Mouse (Mus musculus) heart, embryonic 10.5 days (tissue): ENCODE measurements around the gene Gins2. TPM values are rescaled to one million over a fixed set of nuclear protein-coding genes. Genes with fewer than 3 reads are reported as not detected.

Source experiments
- DNase-seq: peaks from one replicate; pipeline ENCODE4 v3.0.0-alpha.2; 2017; ENCODE audit warnings: low spot score
- H3K27ac ChIP-seq: fragments of 300-500 bp; sonication (generic); 2 replicates; pipeline ENCODE4 v1.5.1; 2016; ENCODE audit warnings: mild to moderate bottlenecking
- H3K27me3 ChIP-seq: fragments of 300-500 bp; sonication (generic); 2 replicates; pipeline ENCODE4 v1.6.1; 2016; ENCODE audit warnings: mild to moderate bottlenecking; ENCODE audit not compliant: poor library complexity, insufficient read depth, severe bottlenecking
- H3K36me3 ChIP-seq: fragments of 300-500 bp; sonication (generic); 2 replicates; pipeline ENCODE4 v1.6.1; 2016; ENCODE audit warnings: mild to moderate bottlenecking, moderate library complexity
- H3K4me1 ChIP-seq: fragments of 300-500 bp; sonication (generic); 2 replicates; pipeline ENCODE4 v1.6.1; 2016; ENCODE audit warnings: mild to moderate bottlenecking
- H3K4me3 ChIP-seq: fragments of 300-500 bp; sonication (generic); 2 replicates; pipeline ENCODE4 v1.5.1; 2016; ENCODE audit warnings: mild to moderate bottlenecking, moderate library complexity
- H3K9me3 ChIP-seq: fragments of 300-500 bp; sonication (generic); 2 replicates; pipeline ENCODE4 v1.6.1; 2016; ENCODE audit warnings: mild to moderate bottlenecking, moderate library complexity
- WGBS: fragments of 180-500 bp; shearing (Covaris S2); methylation state at CpG from one replicate; pipeline ENCODE4 v1.1.7; 2016; 5-methylcytosine and 5-hydroxymethylcytosine counted together
- polyA plus RNA-seq: library from polyadenylated mRNA; unstranded; fragments of >200 nt; fragmentation: Nextera tagmentation; extraction: Ambion mirVana; gene quantifications from 2 replicates; pipeline ENCODE4 v1.2.1, GENCODE M21; 2016

The Gins2 gene
- polyA plus RNA-seq, 1 experiment from 2014 or later = 125 TPM

- DNase-seq = no peak
- peak overlapping the region; percentile 86 for H3K27ac ChIP-seq
- peaks cover 100% of the 10 kb centered on the region for H3K4me1 ChIP-seq
- no peaks in the 10 kb centered on the region for H3K9me3 ChIP-seq
- H3K27me3 ChIP-seq = no peaks in the 10 kb centered on the region
- H3K4me3 ChIP-seq = no peak overlapping the region
- peaks cover 20% of the 10 kb centered on the region for H3K36me3 ChIP-seq
- 51% methylated on average over 11 of the region's 11 CpGs for WGBS
These were observed 29.4 kb downstream of the Gins2 start for GRCm38 (mm10) chr8:120559654-120560053.

- DNase-seq = no peak
- H3K9me3 ChIP-seq = no peaks in the 10 kb centered on the region
- 64% methylated on average over 4 of the region's 4 CpGs for WGBS
- H3K4me1 ChIP-seq = peaks cover 100% of the 10 kb centered on the region
- peak overlapping the region; percentile 86; the same call in 1 of the 2 replicates for H3K27ac ChIP-seq
- H3K4me3 ChIP-seq = no peak overlapping the region
- peaks cover 35% of the 10 kb centered on the region for H3K36me3 ChIP-seq
- H3K27me3 ChIP-seq = no peaks in the 10 kb centered on the region
These were observed 30.9 kb downstream of the Gins2 start for GRCm38 (mm10) chr8:120558162-120558561.

- Histone ChIP-seq H3K27me3 (no peaks in the 10 kb centered on the region), H3K9me3 (no peaks in the 10 kb centered on the region), H3K4me3 (0 out of 2 replicates have a peak overlapping the region, but pooled peaks have one; percentile 19), H3K4me1 (peaks cover 100% of the 10 kb centered on the region), H3K27ac (peak overlapping the region; percentile 86), H3K36me3 (peaks cover 36% of the 10 kb centered on the region)
- WGBS = 56% methylated on average over 15 of the region's 15 CpGs
- no peak for DNase-seq
These were observed 31.7 kb downstream of the Gins2 start for GRCm38 (mm10) chr8:120557170-120557965.

GRCm38 (mm10) chr8:120556198-120556892, 32.8 kb downstream of the Gins2 start:
- Histone ChIP-seq H3K36me3 (peaks cover 36% of the 10 kb centered on the region), H3K27me3 (no peaks in the 10 kb centered on the region), H3K4me1 (peaks cover 100% of the 10 kb centered on the region), H3K4me3 (peak overlapping the region; percentile 42), H3K27ac (peak overlapping the region; percentile 86), H3K9me3 (no peaks in the 10 kb centered on the region)
- WGBS = 35% methylated on average over 20 of the region's 20 CpGs
- DNase-seq = no peak

GRCm38 (mm10) chr8:120554466-120555039, 34.6 kb downstream of the Gins2 start:
- peak overlapping the region; percentile 20; the same call in 1 of the 2 replicates for H3K4me3 ChIP-seq
- no peaks in the 10 kb centered on the region for H3K27me3 ChIP-seq
- 89% methylated on average over 18 of the region's 18 CpGs for WGBS
- DNase-seq = no peak
- H3K36me3 ChIP-seq = peaks cover 33% of the 10 kb centered on the region
- H3K27ac ChIP-seq = peak overlapping the region; percentile 86; the same call in 1 of the 2 replicates
- no peaks in the 10 kb centered on the region for H3K9me3 ChIP-seq
- peaks cover 100% of the 10 kb centered on the region for H3K4me1 ChIP-seq

GRCm38 (mm10) chr8:120553441-120554123, 35.5 kb downstream of the Gins2 start:
- H3K27me3 ChIP-seq = no peaks in the 10 kb centered on the region
- H3K27ac ChIP-seq = peak overlapping the region; percentile 67; the same call in 1 of the 2 replicates
- DNase-seq = no peak
- H3K36me3 ChIP-seq = peaks cover 24% of the 10 kb centered on the region
- no peak overlapping the region for H3K4me3 ChIP-seq
- no peaks in the 10 kb centered on the region for H3K9me3 ChIP-seq
- peaks cover 100% of the 10 kb centered on the region for H3K4me1 ChIP-seq
- 82% methylated on average over 24 of the region's 24 CpGs for WGBS

- 87% methylated on average over 11 of the region's 11 CpGs for WGBS
- H3K4me3 ChIP-seq = no peak overlapping the region
- no peaks in the 10 kb centered on the region for H3K27me3 ChIP-seq
- H3K36me3 ChIP-seq = peaks cover 22% of the 10 kb centered on the region
- H3K27ac ChIP-seq = peak overlapping the region; percentile 67; the same call in 1 of the 2 replicates
- H3K4me1 ChIP-seq = peaks cover 100% of the 10 kb centered on the region
- no peak for DNase-seq
- no peaks in the 10 kb centered on the region for H3K9me3 ChIP-seq
These were observed 36.6 kb downstream of the Gins2 start for GRCm38 (mm10) chr8:120552509-120552908.

- Histone ChIP-seq H3K36me3 (peaks cover 22% of the 10 kb centered on the region), H3K27ac (peak overlapping the region; percentile 87), H3K4me1 (peaks cover 100% of the 10 kb centered on the region), H3K9me3 (no peaks in the 10 kb centered on the region), H3K4me3 (peak overlapping the region; percentile 39; the same call in 1 of the 2 replicates), H3K27me3 (no peaks in the 10 kb centered on the region)
- 85% methylated on average over 3 of the region's 3 CpGs for WGBS
- no peak for DNase-seq
These were observed 37.5 kb downstream of the Gins2 start for GRCm38 (mm10) chr8:120551677-120551980.

- H3K9me3 ChIP-seq = no peaks in the 10 kb centered on the region
- peak overlapping the region; percentile 39 for H3K4me3 ChIP-seq
- 58% methylated on average over 11 of the region's 11 CpGs for WGBS
- no peak for DNase-seq
- peak overlapping the region; percentile 87 for H3K27ac ChIP-seq
- peaks cover 100% of the 10 kb centered on the region for H3K4me1 ChIP-seq
- no peaks in the 10 kb centered on the region for H3K27me3 ChIP-seq
- H3K36me3 ChIP-seq = peaks cover 22% of the 10 kb centered on the region
These were observed 38.0 kb downstream of the Gins2 start for GRCm38 (mm10) chr8:120550937-120551676.

- Histone ChIP-seq H3K4me3 (peak overlapping the region; percentile 39; the same call in 1 of the 2 replicates), H3K9me3 (no peaks in the 10 kb centered on the region), H3K27me3 (no peaks in the 10 kb centered on the region), H3K4me1 (peaks cover 100% of the 10 kb centered on the region), H3K36me3 (peaks cover 22% of the 10 kb centered on the region), H3K27ac (peak overlapping the region; percentile 87)
- no peak for DNase-seq
- 26% methylated on average over 12 of the region's 12 CpGs for WGBS
These were observed 38.7 kb downstream of the Gins2 start for GRCm38 (mm10) chr8:120550430-120550829.

- H3K4me1 ChIP-seq = peaks cover 97% of the 10 kb centered on the region
- peak overlapping the region; percentile 87 for H3K27ac ChIP-seq
- H3K27me3 ChIP-seq = no peaks in the 10 kb centered on the region
- H3K36me3 ChIP-seq = peaks cover 21% of the 10 kb centered on the region
- no peak for DNase-seq
- WGBS = 23% methylated on average over 11 of the region's 11 CpGs
- H3K9me3 ChIP-seq = no peaks in the 10 kb centered on the region
- peak overlapping the region; percentile 39 for H3K4me3 ChIP-seq
These were observed 39.2 kb downstream of the Gins2 start for GRCm38 (mm10) chr8:120549922-120550321.

GRCm38 (mm10) chr8:120549321-120549921, 39.7 kb downstream of the Gins2 start:
- peaks cover 16% of the 10 kb centered on the region for H3K36me3 ChIP-seq
- DNase-seq = no peak
- H3K4me1 ChIP-seq = peaks cover 92% of the 10 kb centered on the region
- peak overlapping the region; percentile 87 for H3K27ac ChIP-seq
- peak overlapping the region; percentile 39 for H3K4me3 ChIP-seq
- no peaks in the 10 kb centered on the region for H3K9me3 ChIP-seq
- WGBS = 26% methylated on average over 25 of the region's 25 CpGs
- H3K27me3 ChIP-seq = no peaks in the 10 kb centered on the region
